Mouse (Mus musculus) cerebellum, postnatal 14 days (tissue): Measurements from ENCODE around the gene Foxn3.
"Not testable (repeated sequence)": the region's sequence is repeated elsewhere in the genome, so short reads cannot be mapped to it uniquely, and the experiment has no call there.

Experiments used
- DNase-seq, 2 experiments: peaks; one replicate each; pipeline ENCODE4 v3.0.0; 2021; ENCODE audit warnings: mixed read lengths in 2 of 2

The Foxn3 gene

GRCm38 (mm10) chr12:99208251-99208650, 355.1 kb downstream of the Foxn3 start:
- DNase-seq: no peak

GRCm38 (mm10) chr12:99207014-99207612, 356.3 kb downstream of the Foxn3 start:
- DNase-seq: no peak

GRCm38 (mm10) chr12:99205734-99206133, 357.6 kb downstream of the Foxn3 start:
- no peak for DNase-seq

- DNase-seq: peak in 1 of 2 experiments; percentile 44
Measured at GRCm38 (mm10) chr12:99199124-99199483, 364.3 kb downstream of the Foxn3 start.

GRCm38 (mm10) chr12:99198428-99199123, 364.8 kb downstream of the Foxn3 start:
- DNase-seq: peak in 1 of 2 experiments; percentile 4

GRCm38 (mm10) chr12:99197031-99197430, 366.4 kb downstream of the Foxn3 start:
- DNase-seq: no peak

GRCm38 (mm10) chr12:99195655-99196054, 367.7 kb downstream of the Foxn3 start:
- DNase-seq: no peak

- DNase-seq: not testable (repeated sequence)
Measured at GRCm38 (mm10) chr12:99194120-99194519, 369.3 kb downstream of the Foxn3 start.

- DNase-seq: no peak
Measured at GRCm38 (mm10) chr12:99187671-99188070, 375.7 kb downstream of the Foxn3 start.

- peak; percentile 62 to 66 for DNase-seq
Measured at GRCm38 (mm10) chr12:99186239-99186638, 377.1 kb downstream of the Foxn3 start.

- no peak for DNase-seq
Measured at GRCm38 (mm10) chr12:99183261-99183792, 380.1 kb downstream of the Foxn3 start.

- no peak for DNase-seq
Measured at GRCm38 (mm10) chr12:99182338-99182737, 381.0 kb downstream of the Foxn3 start.

GRCm38 (mm10) chr12:99180234-99180824, 383.1 kb downstream of the Foxn3 start:
- DNase-seq: no peak

GRCm38 (mm10) chr12:99174979-99175621, 388.3 kb downstream of the Foxn3 start:
- DNase-seq: no peak

- DNase-seq: peak in 1 of 2 experiments; percentile 56
Measured at GRCm38 (mm10) chr12:99172170-99172569, 391.2 kb downstream of the Foxn3 start.

GRCm38 (mm10) chr12:99169925-99170324, 393.5 kb downstream of the Foxn3 start:
- no peak for DNase-seq

- DNase-seq: no peak
Measured at GRCm38 (mm10) chr12:99166091-99166490, 397.3 kb downstream of the Foxn3 start.

- peak in 1 of 2 experiments; percentile 42 for DNase-seq
Measured at GRCm38 (mm10) chr12:99163342-99163682, 400.1 kb downstream of the Foxn3 start.

GRCm38 (mm10) chr12:99162639-99163341, 400.6 kb downstream of the Foxn3 start:
- DNase-seq: no peak

- peak; percentile 24 to 45 for DNase-seq
Measured at GRCm38 (mm10) chr12:99162188-99162587, 401.2 kb downstream of the Foxn3 start.

GRCm38 (mm10) chr12:99160061-99160460, 403.3 kb downstream of the Foxn3 start:
- peak; percentile 39 to 40 for DNase-seq

- peak; percentile 35 to 52 for DNase-seq
Measured at GRCm38 (mm10) chr12:99155904-99156303, 407.5 kb downstream of the Foxn3 start.

GRCm38 (mm10) chr12:99154230-99154629, 409.2 kb downstream of the Foxn3 start:
- no peak for DNase-seq
